Mouse (Mus musculus): Measurements from ENCODE around the gene Rsph1.

The Rsph1 gene

GRCm38 (mm10) chr17:31258310-31258865, 18.8 kb downstream of the Rsph1 start:
- no peak for DNase-seq (ENCODE audit: low read depth, low spot score)

- no peak for DNase-seq (ENCODE audit: low read depth, low spot score)
Measured at GRCm38 (mm10) chr17:31257898-31258297, 19.3 kb downstream of the Rsph1 start.

GRCm38 (mm10) chr17:31257149-31257548, 20.0 kb downstream of the Rsph1 start:
- no peak for DNase-seq (ENCODE audit: low read depth, low spot score)

- DNase-seq (ENCODE audit: low read depth, low spot score) = peak; percentile 53
Measured at GRCm38 (mm10) chr17:31254463-31254931, 22.7 kb downstream of the Rsph1 start.

GRCm38 (mm10) chr17:31253951-31254350, 23.2 kb downstream of the Rsph1 start:
- DNase-seq (ENCODE audit: low read depth, low spot score) = no peak

GRCm38 (mm10) chr17:31247144-31247543, 30.0 kb downstream of the Rsph1 start:
- no peak for DNase-seq (ENCODE audit: low read depth, low spot score)

- DNase-seq (ENCODE audit: low read depth, low spot score) = no peak
Measured at GRCm38 (mm10) chr17:31245321-31245720, 31.9 kb downstream of the Rsph1 start.

GRCm38 (mm10) chr17:31242764-31243163, 34.4 kb downstream of the Rsph1 start:
- DNase-seq (ENCODE audit: low read depth, low spot score) = peak; percentile 51

- DNase-seq (ENCODE audit: low read depth, low spot score) = no peak
Measured at GRCm38 (mm10) chr17:31241156-31241555, 36.0 kb downstream of the Rsph1 start.

GRCm38 (mm10) chr17:31238234-31239020, 38.8 kb downstream of the Rsph1 start:
- DNase-seq (ENCODE audit: low read depth, low spot score) = no peak

GRCm38 (mm10) chr17:31235915-31236314, 41.3 kb downstream of the Rsph1 start:
- DNase-seq (ENCODE audit: low read depth, low spot score) = no peak

- DNase-seq (ENCODE audit: low read depth, low spot score) = no peak
Measured at GRCm38 (mm10) chr17:31232251-31233010, 44.8 kb downstream of the Rsph1 start.

- DNase-seq (ENCODE audit: low read depth, low spot score) = no peak
Measured at GRCm38 (mm10) chr17:31231780-31232179, 45.4 kb downstream of the Rsph1 start.

- DNase-seq (ENCODE audit: low read depth, low spot score) = no peak
Measured at GRCm38 (mm10) chr17:31226931-31227330, 50.3 kb downstream of the Rsph1 start.

- DNase-seq (ENCODE audit: low read depth, low spot score) = no peak
Measured at GRCm38 (mm10) chr17:31226368-31226767, 50.8 kb downstream of the Rsph1 start.

- peak; percentile 49 for DNase-seq (ENCODE audit: low read depth, low spot score)
Measured at GRCm38 (mm10) chr17:31224591-31224990, 52.6 kb downstream of the Rsph1 start.

- peak; percentile 86 for DNase-seq (ENCODE audit: low read depth, low spot score)
Measured at GRCm38 (mm10) chr17:31223835-31224234, 53.3 kb downstream of the Rsph1 start.

- peak; percentile 31 for DNase-seq (ENCODE audit: low read depth, low spot score)
Measured at GRCm38 (mm10) chr17:31222810-31223310, 54.3 kb downstream of the Rsph1 start.

- DNase-seq (ENCODE audit: low read depth, low spot score) = peak; percentile 22
Measured at GRCm38 (mm10) chr17:31216068-31216955, 60.9 kb downstream of the Rsph1 start.

GRCm38 (mm10) chr17:31211881-31212280, 65.3 kb downstream of the Rsph1 start:
- peak; percentile 48 for DNase-seq (ENCODE audit: low read depth, low spot score)

- peak; percentile 83 for DNase-seq (ENCODE audit: low read depth, low spot score)
Measured at GRCm38 (mm10) chr17:31210299-31210698, 66.9 kb downstream of the Rsph1 start.

All from CD4-positive helper T cell, adult 2 months (primary cell).